Mouse (Mus musculus): ENCODE results near the gene Sox8.

Sox8 gene

DNA sequence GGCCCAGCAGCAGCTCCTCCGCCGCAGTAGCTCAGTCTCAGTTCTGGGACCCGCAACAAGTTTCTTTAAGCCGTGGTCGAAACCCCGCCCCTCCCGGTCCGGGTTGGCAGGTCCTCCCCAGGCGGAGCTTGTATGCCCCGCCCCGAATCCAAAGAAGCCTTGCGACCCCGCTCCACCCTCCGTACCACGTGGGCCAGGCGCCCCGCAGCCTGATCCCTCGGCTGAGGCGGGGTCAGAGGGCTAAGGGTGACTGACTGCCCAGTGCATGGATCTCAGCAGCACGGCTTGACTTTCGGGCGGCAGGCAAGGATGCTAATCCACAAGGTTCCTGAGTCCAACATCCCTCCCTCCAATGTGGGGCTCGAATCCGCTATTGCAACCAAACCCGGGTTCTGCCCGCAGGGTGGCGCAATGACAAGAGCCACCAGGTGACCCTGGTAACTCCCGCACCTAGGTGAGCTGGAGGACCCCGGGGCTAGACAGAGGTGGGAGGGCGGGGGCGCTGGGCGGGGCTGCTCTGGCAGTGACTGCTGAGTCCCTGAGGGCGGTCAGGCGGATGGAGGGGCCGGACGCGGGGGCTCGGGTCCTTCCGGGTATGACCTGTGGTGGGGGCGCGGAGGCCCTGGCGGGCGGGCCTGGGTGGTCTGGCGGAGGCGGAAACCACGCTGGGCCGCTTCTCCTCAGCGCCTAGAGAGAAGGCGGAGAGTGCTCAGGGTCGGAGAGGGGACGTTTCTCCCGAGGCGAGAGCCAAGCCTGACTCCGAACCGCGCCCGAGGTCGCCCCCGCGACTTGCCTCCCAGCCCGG lies at the start of gene Sox8:
Gene Sox8, minus strand, starts transcription at position 39 of the 805 bp plus-strand sequence.
- in situ Hi-C loops (cut with MboI, MseI), result no loop called here

DNA sequence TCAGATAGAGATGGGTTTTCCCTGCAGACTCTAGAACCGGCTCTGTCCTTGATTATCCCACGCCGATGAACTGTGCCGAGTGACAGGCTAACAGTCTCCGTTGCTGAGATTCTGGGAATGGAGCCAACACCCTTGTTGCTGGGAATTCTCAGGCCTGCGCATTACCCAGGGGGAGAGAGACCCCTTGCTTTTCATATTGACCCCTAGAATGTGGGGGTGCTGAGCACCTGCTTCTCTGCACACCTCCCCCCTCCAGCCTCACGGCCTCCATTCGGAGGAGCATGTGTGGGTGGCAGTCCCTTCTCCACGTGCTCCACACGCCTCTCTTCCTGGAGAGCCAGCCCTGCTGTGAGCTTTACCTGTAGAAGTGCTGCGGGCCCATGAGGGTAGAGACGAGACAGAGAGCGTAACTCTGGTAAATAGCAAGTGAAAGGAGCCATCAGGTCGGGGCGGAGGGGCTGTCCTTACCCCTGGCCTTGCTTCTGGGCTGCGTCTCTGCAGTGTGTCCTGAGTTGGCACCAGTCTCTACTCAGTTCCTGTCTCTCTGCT lies 48.1 kb upstream of the Sox8 start:
- in situ Hi-C loops (cut with MboI, MseI), result no loop called here

GRCm38 (mm10) chr17:25614723-25615510 lies 44.4 kb upstream of the Sox8 start:
- in situ Hi-C loops (cut with MboI, MseI), result no loop called here

- in situ Hi-C loops (cut with MboI, MseI), result no loop called here
Observed at GRCm38 (mm10) chr17:25613323-25613722, 42.8 kb upstream of the Sox8 start.

GRCm38 (mm10) chr17:25612537-25612936 lies 42.1 kb upstream of the Sox8 start:
- in situ Hi-C loops (cut with MboI, MseI), result no loop called here

GRCm38 (mm10) chr17:25610151-25610550 lies 39.7 kb upstream of the Sox8 start:
- in situ Hi-C loops (cut with MboI, MseI), result no loop called here

GRCm38 (mm10) chr17:25609506-25609828 lies 39.0 kb upstream of the Sox8 start:
- in situ Hi-C loops (cut with MboI, MseI), result no loop called here

DNA sequence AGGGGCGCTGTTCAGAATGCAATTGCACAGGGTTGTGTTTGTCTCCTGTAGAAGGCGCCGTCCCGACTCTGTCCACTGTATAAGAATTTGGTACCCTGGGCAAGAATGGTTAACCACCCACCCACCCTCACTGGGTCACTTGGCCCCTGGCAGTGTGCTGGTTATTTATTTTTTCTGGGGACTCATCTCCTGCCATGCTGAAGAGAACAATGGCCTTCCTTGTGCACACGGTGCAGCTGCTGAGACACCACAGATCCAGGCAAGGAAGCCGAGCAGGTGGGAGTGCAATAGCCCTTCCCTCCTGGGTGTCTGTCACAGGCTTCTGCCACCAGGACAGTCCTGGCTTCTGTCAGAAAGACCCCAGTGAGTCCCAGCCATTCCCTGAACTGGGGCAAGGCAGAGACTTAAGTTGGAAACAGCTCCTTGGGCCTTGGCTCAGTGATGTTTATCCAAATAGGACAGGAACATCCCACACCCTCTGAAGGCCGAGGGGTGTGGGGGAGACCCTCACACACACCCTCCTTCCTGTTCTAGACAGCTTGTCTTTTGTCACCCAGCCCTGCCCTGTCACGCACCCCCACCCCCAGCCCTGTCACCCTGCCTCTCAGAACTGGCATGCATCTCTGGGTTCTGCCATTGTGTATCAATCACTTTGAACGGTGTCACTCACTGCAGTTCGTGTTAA lies 38.5 kb upstream of the Sox8 start:
- in situ Hi-C loops (cut with MboI, MseI), result no loop called here

GRCm38 (mm10) chr17:25608137-25608785 lies 37.8 kb upstream of the Sox8 start:
- in situ Hi-C loops (cut with MboI, MseI), result no loop called here

DNA sequence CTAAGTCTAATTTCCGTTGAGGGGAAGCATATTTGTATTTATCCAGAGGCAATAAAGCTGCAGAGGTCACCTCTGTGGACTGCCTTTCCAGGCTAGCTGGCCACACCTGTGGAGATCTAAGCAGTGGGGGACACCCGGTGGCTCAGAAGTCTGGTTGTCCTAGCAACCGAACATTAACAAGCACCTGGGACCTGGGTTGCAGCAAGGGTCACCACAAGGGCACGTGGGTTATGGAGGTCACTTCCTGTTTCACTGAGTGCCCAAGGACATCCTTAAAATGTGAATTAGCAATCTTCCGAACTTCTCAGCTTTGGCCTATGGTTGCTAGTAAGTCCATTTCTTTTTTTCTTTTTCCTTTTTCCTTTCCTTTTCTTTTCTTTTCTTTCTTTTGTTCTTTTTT lies 33.7 kb upstream of the Sox8 start:
- in situ Hi-C loops (cut with MboI, MseI), result no loop called here

DNA sequence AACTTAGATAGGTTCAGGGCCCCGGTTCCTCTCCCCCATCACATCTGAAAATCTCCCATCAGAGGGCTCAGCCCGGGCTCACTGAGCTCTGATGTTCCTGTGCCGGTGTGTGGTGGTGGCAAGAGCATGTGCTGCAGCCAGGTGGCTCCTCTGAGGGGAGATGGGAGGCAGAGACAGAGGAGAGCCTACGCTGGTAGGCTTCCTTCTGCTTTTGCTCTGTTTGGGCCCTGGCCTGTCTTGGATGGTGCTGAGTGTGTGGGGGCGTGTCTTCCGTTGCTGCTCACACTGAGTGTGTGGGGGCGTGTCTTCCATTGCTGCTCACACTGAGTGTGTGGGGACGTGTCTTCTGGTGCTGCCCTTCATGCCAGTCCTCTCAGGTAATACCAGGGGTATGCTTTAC lies 31.9 kb upstream of the Sox8 start:
- in situ Hi-C loops (cut with MboI, MseI), result no loop called here

GRCm38 (mm10) chr17:25597537-25597936 lies 27.1 kb upstream of the Sox8 start:
- in situ Hi-C loops (cut with MboI, MseI), result no loop called here

GRCm38 (mm10) chr17:25595495-25595894 lies 25.0 kb upstream of the Sox8 start:
- in situ Hi-C loops (cut with MboI, MseI), result no loop called here

- in situ Hi-C loops (cut with MboI, MseI), result no loop called here
Observed at GRCm38 (mm10) chr17:25593411-25594261, 23.1 kb upstream of the Sox8 start.

- in situ Hi-C loops (cut with MboI, MseI), result no loop called here
Observed at GRCm38 (mm10) chr17:25592336-25592735, 21.9 kb upstream of the Sox8 start.

DNA sequence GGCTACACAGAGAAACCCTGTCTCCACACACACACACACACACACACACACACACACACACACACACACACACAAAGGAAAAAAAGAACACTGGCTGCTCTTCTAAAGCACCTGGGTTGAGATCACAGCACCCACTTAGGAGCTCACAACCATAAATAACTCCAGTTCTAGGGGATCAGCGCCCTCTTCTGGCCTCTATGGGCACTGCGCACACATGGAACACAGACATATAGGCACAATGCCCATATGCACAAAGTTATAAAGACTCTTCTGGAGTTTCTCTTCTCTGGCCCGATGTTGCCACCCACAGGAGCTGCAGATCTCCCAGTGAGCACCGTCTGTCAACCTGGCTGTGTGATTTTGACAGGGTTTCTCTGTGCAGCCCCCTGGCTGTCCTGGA lies 20.5 kb upstream of the Sox8 start:
- in situ Hi-C loops (cut with MboI, MseI), result no loop called here

DNA sequence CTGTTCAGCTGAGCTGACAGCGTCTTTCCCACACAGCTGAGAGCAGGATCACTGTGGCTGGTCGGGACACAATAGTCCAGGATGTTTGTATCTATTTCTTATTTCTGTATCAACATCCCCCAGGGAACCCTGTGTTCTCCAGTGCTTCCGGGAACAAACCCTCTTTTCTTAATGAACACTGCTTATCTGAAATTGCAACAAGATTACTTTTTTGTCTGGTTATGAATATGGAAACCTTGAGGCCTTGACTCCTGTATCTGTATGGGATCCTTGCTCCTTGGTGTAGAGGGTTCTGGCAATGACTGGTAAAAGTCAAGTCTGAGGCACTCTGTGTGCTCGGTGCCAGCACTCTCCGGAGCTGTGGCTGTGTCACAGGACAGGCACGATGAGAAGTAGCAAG lies 19.6 kb upstream of the Sox8 start:
- in situ Hi-C loops (cut with MboI, MseI), result no loop called here

DNA sequence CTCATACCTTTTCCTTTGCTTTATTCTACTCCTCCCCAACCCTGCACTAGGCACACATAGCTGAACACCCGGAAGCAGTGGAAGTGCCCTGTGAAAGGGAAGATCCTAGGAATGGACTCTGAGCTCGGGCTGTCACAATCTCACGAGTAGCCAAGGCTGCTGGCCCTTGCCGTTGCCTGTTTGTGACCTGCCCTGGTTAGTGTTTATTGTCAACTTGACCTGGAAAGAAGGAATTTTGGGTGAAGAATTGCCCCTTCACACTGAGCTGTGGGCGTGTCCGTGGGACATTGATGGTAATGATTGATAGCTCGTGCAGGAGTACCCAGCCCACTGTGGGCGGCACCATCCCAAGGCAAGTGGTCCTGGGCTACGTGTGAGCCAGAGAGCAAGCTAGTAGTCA lies 14.2 kb upstream of the Sox8 start:
- in situ Hi-C loops (cut with MboI, MseI), result no loop called here

DNA sequence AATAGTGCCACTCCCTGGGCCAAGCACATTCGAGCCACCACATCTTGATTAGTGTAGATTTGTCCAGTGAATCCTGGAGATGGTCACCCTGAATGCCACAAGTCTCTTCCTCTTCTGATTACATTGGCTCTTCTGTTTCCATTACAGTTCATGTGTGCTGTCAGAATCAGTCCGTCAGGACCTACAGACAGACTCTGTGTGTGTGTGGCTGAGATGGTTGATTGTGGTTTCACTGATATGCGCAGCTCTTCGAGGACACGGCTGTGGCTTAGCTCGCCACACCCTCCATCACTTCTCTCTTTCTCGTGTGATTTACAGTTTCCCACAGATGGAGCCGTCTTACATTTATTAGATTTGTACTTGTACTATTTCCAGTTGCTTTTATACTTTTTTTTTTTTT lies 13.4 kb upstream of the Sox8 start:
- in situ Hi-C loops (cut with MboI, MseI), result no loop called here

GRCm38 (mm10) chr17:25583099-25583498 lies 12.6 kb upstream of the Sox8 start:
- in situ Hi-C loops (cut with MboI, MseI), result no loop called here

DNA sequence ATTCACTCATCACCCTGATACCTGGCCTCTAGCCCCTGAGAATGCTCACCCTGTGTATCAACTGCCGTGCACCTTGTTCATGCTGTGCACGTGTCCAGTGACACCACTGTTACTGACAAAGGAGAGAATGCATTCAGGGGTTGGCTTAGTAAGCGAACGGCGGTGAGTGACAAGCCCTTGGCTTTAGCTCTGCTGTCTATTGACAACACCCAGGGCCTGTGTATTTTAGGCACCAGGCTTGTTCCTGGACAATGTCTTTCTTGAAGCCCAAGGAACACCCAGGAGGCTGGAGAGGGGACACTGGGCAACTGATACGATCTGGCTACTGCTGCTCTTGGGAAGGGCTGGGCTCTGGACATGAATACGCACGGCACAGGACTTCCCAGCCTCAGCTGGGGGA lies 11.6 kb upstream of the Sox8 start:
- in situ Hi-C loops (cut with MboI, MseI), result no loop called here
